Mouse (Mus musculus) lung, embryonic 14.5 days (tissue): ENCODE results near the gene Arpc1b. TPM values are rescaled to one million over a fixed set of nuclear protein-coding genes. Genes with fewer than 3 reads are reported as not detected.

Source experiments
- ATAC-seq: fragments of 200-750 bp; cut with Nextera tagmentation; 2 replicates; pipeline ENCODE4 v1.8.0; 2017; ENCODE audit warnings: mild to moderate bottlenecking, moderate TSS enrichment, moderate library complexity; ENCODE audit not compliant: insufficient read depth
- DNase-seq: peaks from one replicate; pipeline ENCODE4 v3.0.0-alpha.2; 2015
- H3K27ac ChIP-seq: fragments of 300-500 bp; sonication (generic); 2 replicates; pipeline ENCODE4 v1.5.1; 2014; ENCODE audit warnings: low read depth, mild to moderate bottlenecking, moderate library complexity
- H3K27me3 ChIP-seq: fragments of 300-500 bp; sonication (generic); 2 replicates; pipeline ENCODE4 v1.6.1; 2014; ENCODE audit warnings: low read length, control low read depth; ENCODE audit not compliant: insufficient read depth
- H3K36me3 ChIP-seq: fragments of 300-500 bp; sonication (generic); 2 replicates; pipeline ENCODE4 v1.6.1; 2014; ENCODE audit warnings: control low read depth; ENCODE audit not compliant: insufficient read depth
- H3K4me1 ChIP-seq: fragments of 300-500 bp; sonication (generic); 2 replicates; pipeline ENCODE4 v1.6.1; 2014; ENCODE audit warnings: antibody characterized with exemption, control low read depth; ENCODE audit not compliant: insufficient read depth
- H3K4me2 ChIP-seq: fragments of 300-500 bp; sonication (generic); 2 replicates; pipeline ENCODE4 v1.6.1; 2014; ENCODE audit warnings: mild to moderate bottlenecking
- H3K4me3 ChIP-seq: fragments of 300-500 bp; sonication (generic); 2 replicates; pipeline ENCODE4 v1.5.1; 2014; ENCODE audit warnings: low read depth, low read length
- H3K9ac ChIP-seq: fragments of 300-500 bp; sonication (generic); 2 replicates; pipeline ENCODE4 v1.6.1; 2014
- H3K9me3 ChIP-seq: fragments of 300-500 bp; sonication (generic); 2 replicates; pipeline ENCODE4 v1.6.1; 2016; ENCODE audit warnings: low read depth, low read length, control low read depth
- CTCF ChIP-seq: IDR thresholded peaks from 2 replicates; pipeline ENCODE4 v1.5.1; 2016; ENCODE audit warnings: antibody characterized with exemption, low read depth
- WGBS: fragments of 180-500 bp; shearing (Covaris S2); extraction: QIAGEN DNeasy Blood & Tissue Kit; methylation state at CpG from one replicate; pipeline ENCODE4 v1.1.7; 2014; 5-methylcytosine and 5-hydroxymethylcytosine counted together
- polyA plus RNA-seq: library from polyadenylated mRNA; unstranded; fragments of >200 nt; fragmentation: Nextera tagmentation; extraction: Ambion mirVana; gene quantifications from 2 replicates; pipeline ENCODE4 v1.2.1, GENCODE M21; 2014

Gene Arpc1b
- polyA plus RNA-seq, 1 experiment from 2014 or later: 189 TPM

GRCm38 (mm10) chr5:145139571-145140519, 25.8 kb downstream of the Arpc1b start, which contains the start of the genes Pdap1 and Bud31:
Pdap1 (minus strand) TSS chr5:145140238.
Bud31 (plus strand) TSS chr5:145140362.
- under 1% methylated on average over 84 of the region's 84 CpGs for WGBS
- H3K9me3 ChIP-seq: no peaks in the 10 kb centered on the region

GRCm38 (mm10) chr5:145140611-145141010, 26.6 kb downstream of the Arpc1b start:
- peak overlapping the region; percentile 90 for H3K9ac ChIP-seq
- 0 out of 2 replicates have a peak, but pooled peaks cover 3% of the 10 kb centered on the region for H3K4me1 ChIP-seq
- no peak for TF ChIP-seq CTCF
- H3K27ac ChIP-seq: peak overlapping the region; percentile 90
- H3K4me2 ChIP-seq: peak overlapping the region; percentile 94
- H3K36me3 ChIP-seq: peaks cover 57% of the 10 kb centered on the region
- no peaks in the 10 kb centered on the region for H3K27me3 ChIP-seq
- ATAC-seq (peak; percentile 5; the same call in 1 of the 2 replicates), DNase-seq (no peak)
- WGBS: under 1% methylated on average over 18 of the region's 18 CpGs
- peak overlapping the region; percentile 96 for H3K4me3 ChIP-seq
- H3K9me3 ChIP-seq: no peaks in the 10 kb centered on the region

More at GRCm38 (mm10) chr5:145139571-145140519, 25.8 kb downstream of the Arpc1b start, which contains the start of the genes Pdap1 and Bud31:
- ATAC-seq (peak; percentile 95), DNase-seq (peak; percentile 97)
- Histone ChIP-seq H3K4me3 (peak within 1 kb of the TSS; percentile 96), H3K27me3 (no peaks in the 10 kb centered on the region), H3K27ac (peak within 1 kb of the TSS; percentile 90), H3K4me1 (0 out of 2 replicates have a peak, but pooled peaks cover 3% of the 10 kb centered on the region), H3K9ac (peak within 1 kb of the TSS; percentile 90), H3K36me3 (peaks cover 57% of the 10 kb centered on the region), H3K4me2 (peak within 1 kb of the TSS; percentile 94)
- TF ChIP-seq CTCF: 0 out of 2 replicates have a peak, but pooled peaks have one; percentile 16

DNA sequence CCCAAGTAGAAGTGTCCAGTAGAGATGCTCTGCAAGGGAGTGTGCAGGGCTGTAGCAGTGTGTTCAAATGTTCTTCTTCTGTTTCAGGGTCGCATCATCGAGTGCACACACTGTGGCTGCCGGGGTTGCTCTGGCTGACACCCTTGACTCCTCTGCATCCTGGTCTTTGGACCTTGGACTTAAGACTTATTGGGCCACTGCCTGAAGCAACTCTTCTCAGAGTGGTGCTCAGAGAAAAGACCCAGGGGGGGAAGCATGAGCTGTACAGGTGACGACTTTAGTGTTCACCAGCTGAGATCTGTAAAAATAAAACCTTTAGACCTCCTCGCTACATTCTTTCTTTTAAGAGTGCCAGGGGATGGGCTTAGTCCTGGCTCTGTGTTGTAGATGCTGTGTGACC, 33.7 kb downstream of the Arpc1b start:
- no peak overlapping the region for H3K4me2 ChIP-seq
- H3K4me1 ChIP-seq: no peaks in the 10 kb centered on the region
- DNase-seq (no peak), ATAC-seq (no peak)
- no peak overlapping the region for H3K9ac ChIP-seq
- H3K4me3 ChIP-seq: no peak overlapping the region
- H3K27ac ChIP-seq: no peak overlapping the region
- H3K36me3 ChIP-seq: peaks cover 88% of the 10 kb centered on the region
- no peak for TF ChIP-seq CTCF
- 89% methylated on average over 5 of the region's 5 CpGs for WGBS
- H3K27me3 ChIP-seq: no peaks in the 10 kb centered on the region
- H3K9me3 ChIP-seq: no peaks in the 10 kb centered on the region

DNA sequence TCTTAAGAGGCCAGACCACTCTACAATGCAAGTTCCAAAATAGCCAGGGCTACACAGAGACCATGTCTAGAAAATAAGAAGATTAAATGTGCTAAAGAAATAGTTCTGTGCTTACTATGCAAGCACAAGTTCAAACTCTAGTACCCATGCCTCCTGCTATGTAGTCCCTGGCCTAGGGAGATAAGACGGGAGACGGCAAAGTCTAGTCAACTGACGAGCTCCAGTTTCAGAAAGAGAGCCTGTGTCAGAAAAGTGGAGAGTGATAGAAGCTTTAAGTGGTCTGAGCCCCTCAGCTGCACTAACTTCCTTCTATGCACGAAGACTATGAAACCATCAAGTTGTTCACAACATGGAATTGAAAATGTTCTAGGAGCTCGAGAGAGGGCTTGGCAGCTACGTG, 35.3 kb downstream of the Arpc1b start:
- peaks cover 86% of the 10 kb centered on the region for H3K36me3 ChIP-seq

DNA sequence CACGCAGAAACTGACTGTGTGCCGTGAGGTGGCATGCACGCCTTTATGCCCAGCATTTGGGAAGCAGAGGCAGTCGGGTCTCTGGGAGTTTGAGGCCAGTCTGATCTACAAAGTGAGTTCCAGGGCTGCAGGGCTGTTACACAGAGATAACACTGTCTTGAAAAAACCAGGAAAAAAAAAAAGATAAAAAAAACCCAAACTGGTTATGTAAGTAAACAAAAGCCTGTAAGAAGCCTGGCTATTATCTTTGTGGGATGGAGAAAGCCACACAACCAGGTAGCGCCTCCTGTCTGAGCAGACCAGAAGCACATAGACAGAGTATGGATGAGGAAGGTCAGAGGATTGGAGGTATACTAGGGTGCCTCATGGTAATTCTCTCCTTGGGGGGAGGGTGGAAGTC, 38.7 kb downstream of the Arpc1b start:
- H3K36me3 ChIP-seq: peaks cover 74% of the 10 kb centered on the region
- no peaks in the 10 kb centered on the region for H3K27me3 ChIP-seq
- no peak for TF ChIP-seq CTCF
- DNase-seq: no peak
- H3K4me1 ChIP-seq: no peaks in the 10 kb centered on the region
- H3K4me2 ChIP-seq: no peak overlapping the region
- no peak overlapping the region for H3K9ac ChIP-seq
- ATAC-seq: no peak
- 93% methylated on average over 5 of the region's 5 CpGs for WGBS
- H3K27ac ChIP-seq: no peak overlapping the region
- no peaks in the 10 kb centered on the region for H3K9me3 ChIP-seq
- H3K4me3 ChIP-seq: no peak overlapping the region

More for the DNA sequence above, 35.3 kb downstream of the Arpc1b start:
- H3K9ac ChIP-seq: no peak overlapping the region
- H3K4me3 ChIP-seq: no peak overlapping the region
- H3K27ac ChIP-seq: no peak overlapping the region
- WGBS: 83% methylated on average over 6 of the region's 6 CpGs
- H3K27me3 ChIP-seq: no peaks in the 10 kb centered on the region
- H3K4me1 ChIP-seq: no peaks in the 10 kb centered on the region
- H3K4me2 ChIP-seq: no peak overlapping the region
- DNase-seq (no peak), ATAC-seq (no peak)
- no peak for TF ChIP-seq CTCF
- no peaks in the 10 kb centered on the region for H3K9me3 ChIP-seq

GRCm38 (mm10) chr5:145161361-145161760, 47.3 kb downstream of the Arpc1b start:
- Histone ChIP-seq H3K27ac (no peak overlapping the region), H3K4me2 (no peak overlapping the region), H3K4me1 (no peaks in the 10 kb centered on the region; the same call in 1 of the 2 replicates), H3K9ac (no peak overlapping the region), H3K27me3 (no peaks in the 10 kb centered on the region), H3K36me3 (peaks cover 55% of the 10 kb centered on the region), H3K4me3 (no peak overlapping the region), H3K9me3 (no peaks in the 10 kb centered on the region)
- DNase-seq (no peak), ATAC-seq (no peak)
- 93% methylated on average over 14 of the region's 14 CpGs for WGBS
- no peak for TF ChIP-seq CTCF

- H3K27ac ChIP-seq: no peak overlapping the region
- DNase-seq (no peak), ATAC-seq (no peak)
- no peak for TF ChIP-seq CTCF
- H3K4me3 ChIP-seq: no peak overlapping the region
- peaks cover 33% of the 10 kb centered on the region for H3K36me3 ChIP-seq
- no peaks in the 10 kb centered on the region; the same call in 1 of the 2 replicates for H3K4me1 ChIP-seq
- H3K27me3 ChIP-seq: no peaks in the 10 kb centered on the region
- WGBS: 46% methylated on average over 3 of the region's 3 CpGs
- no peaks in the 10 kb centered on the region for H3K9me3 ChIP-seq
- H3K4me2 ChIP-seq: no peak overlapping the region
- no peak overlapping the region for H3K9ac ChIP-seq
These were observed 50.7 kb downstream of the Arpc1b start for GRCm38 (mm10) chr5:145164710-145165109.
